In genomic region chr5:30586616-30587015, GRCm38 (mm10) we compare ENCODE assay signal across 17 mouse cellular contexts. TPM values are rescaled to one million over a fixed set of nuclear protein-coding genes. Genes with fewer than 3 reads are reported as not detected.
DNase-seq lines count a peak whose midpoint lies in the region; ATAC-seq and TF ChIP-seq lines count a peak whose summit lies in the region.
"Had no signal": no experiment of that assay in that cellular context is flagged by ENCODE, and none has a peak within 500 bp of the region (broad histone marks: within the 10 kb centered on the region; RNA-seq: fewer than 3 reads in every experiment).

No protein-coding gene starts in this region.

- no peak overlapping the region for H3K9ac ChIP-seq in heart, adult 2 months (ENCODE audit: low read depth, low read length)
- no peak overlapping the region for H3K9ac ChIP-seq in heart, embryonic 16.5 days (ENCODE audit: low read length)
- H3K9ac ChIP-seq: forebrain, embryonic 15.5 days; liver, embryonic 14.5 days; midbrain, embryonic 13.5 days had no signal

- H3K27me3 ChIP-seq in heart, adult 2 months (ENCODE audit: control insufficient read depth, insufficient read depth, low read length): peaks cover 2% of the 10 kb centered on the region; the same call in 1 of the 2 replicates
- peaks cover 15% of the 10 kb centered on the region for H3K27me3 ChIP-seq in heart, embryonic 16.5 days (ENCODE audit: control insufficient read depth, insufficient read depth, low read length)

- TF ChIP-seq POLR2A in heart, adult 2 months (IDR thresholded peaks at IDR 0.05; ENCODE audit: insufficient read depth, low read depth, low read length): no peak

- no peak for ATAC-seq in heart, embryonic 16.5 days (replicated peaks; ENCODE audit: extremely low read depth, insufficient read depth, low FRiP score)

- 47% methylated on average over 3 of the region's 3 CpGs for WGBS in heart, adult 2 months
- 45% methylated on average over 3 of the region's 3 CpGs for WGBS in heart, embryonic 16.5 days

- H3K9me3 ChIP-seq in heart, embryonic 16.5 days (replicated peaks; ENCODE audit: control insufficient read depth, low read length): no peaks in the 10 kb centered on the region
- H3K9me3 ChIP-seq: forebrain, embryonic 15.5 days; hindbrain, embryonic 10.5 days; midbrain, embryonic 13.5 days had no signal

- TF ChIP-seq EP300 in heart, adult 2 months (IDR thresholded peaks at IDR 0.05; ENCODE audit: insufficient read depth, low read depth, low read length): peak; percentile 80

- no peaks in the 10 kb centered on the region for H3K36me3 ChIP-seq in heart, adult 2 months (ENCODE audit: control insufficient read depth, insufficient read depth, low read length)
- H3K36me3 ChIP-seq in heart, embryonic 16.5 days (ENCODE audit: control insufficient read depth, insufficient read depth): no peaks in the 10 kb centered on the region
- H3K36me3 ChIP-seq: forebrain, embryonic 15.5 days; hindbrain, embryonic 10.5 days; midbrain, embryonic 13.5 days had no signal

- intact Hi-C loops in heart, adult 2 months (cut with DNase I): loop anchor here (5.0 kb wide), 1 partner anchor 69 kb away; no protein-coding TSS in a partner anchor

- peaks cover 6% of the 10 kb centered on the region; the same call in 1 of the 2 replicates for H3K4me1 ChIP-seq in heart, adult 2 months (ENCODE audit: control insufficient read depth, insufficient read depth, low read length)
- peaks cover 44% of the 10 kb centered on the region for H3K4me1 ChIP-seq in heart, embryonic 16.5 days (ENCODE audit: control insufficient read depth, insufficient read depth, low read length)

- H3K79me2 ChIP-seq in heart, adult 2 months (replicated peaks; ENCODE audit: control insufficient read depth, insufficient read depth, low read length): no peaks in the 10 kb centered on the region

- TF ChIP-seq CTCF in heart, adult 2 months (IDR thresholded peaks at IDR 0.05): no peak

- H3K4me3 ChIP-seq in heart, adult 2 months: no peak overlapping the region
- no peak overlapping the region for H3K4me3 ChIP-seq in heart, embryonic 16.5 days (ENCODE audit: low read length)
- H3K4me3 ChIP-seq: hindbrain, embryonic 10.5 days had no signal

- no peak overlapping the region for H3K4me2 ChIP-seq in heart, embryonic 16.5 days (ENCODE audit: low read depth, low read length)

- DNase-seq in heart, adult 2 months: peak in 1 of 2 experiments; percentile 39
- DNase-seq in heart, adult 8-10 months (ENCODE audit: low spot score): no peak
- peak; percentile 90 for DNase-seq in cerebellum, adult 11-12 months
- peak; percentile 85 to 91 for DNase-seq in cerebellum, postnatal 14 days
- no peak for DNase-seq in thymus, adult 18-20 months
- DNase-seq in adrenal gland, adult 8-10 months: no peak
- DNase-seq: kidney, adult 8-10 months; lung, postnatal 36 days; right cerebral cortex, postnatal 14 days had no signal

- H3K27ac ChIP-seq in heart, adult 2 months: peak overlapping the region; percentile 87
- peak overlapping the region; percentile 75 for H3K27ac ChIP-seq in heart, embryonic 16.5 days (ENCODE audit: low read length)
- H3K27ac ChIP-seq: forebrain, embryonic 15.5 days; hindbrain, embryonic 10.5 days; liver, embryonic 14.5 days; midbrain, embryonic 13.5 days had no signal

RNA-seq across cellular contexts. Expression of gene Kcnk3, which starts 1.4 kb away (rescaled TPM):
- 100 to 1,000 TPM; 259 to 300 TPM for total RNA-seq in heart, adult 2 months (2021)
- polyA plus RNA-seq in heart, adult 2 months (2012; rRNA removed): 382 and 432 TPM in 2 replicates
- 100 to 1,000 TPM; 268 to 282 (median 276) TPM for total RNA-seq in heart, adult 8-10 months (2022)
- polyA plus RNA-seq in heart, embryonic 16.5 days (2015; fragmentation: Nextera tagmentation; extraction: Ambion mirVana): 15.3 and 19.2 TPM in 2 replicates
- total RNA-seq in adrenal gland, adult 8-10 months (2022): 1,000 to 10,000 TPM; 1,385 to 1,638 (median 1,575) TPM
- polyA plus RNA-seq: C2C12 had no signal

RNA-seq across cellular contexts. Expression of gene Cib4, which starts 41.0 kb away (rescaled TPM):
- not detected for total RNA-seq in heart, adult 2 months (2021)
- polyA plus RNA-seq in heart, adult 2 months (2012; rRNA removed): 0.56 TPM in 1 of 2 replicates, not detected in the other
- total RNA-seq in heart, adult 8-10 months (2022): not detected
- not detected in 2 replicates for polyA plus RNA-seq in heart, embryonic 16.5 days (2015; fragmentation: Nextera tagmentation; extraction: Ambion mirVana)
- total RNA-seq in adrenal gland, adult 8-10 months (2022): 1 to 10 TPM; 1.9 to 6.7 (median 3.7) TPM
- polyA plus RNA-seq: C2C12; forebrain, embryonic 15.5 days; hindbrain, embryonic 10.5 days; large intestine, adult 2 months; limb, embryonic 11.5 days; liver, embryonic 14.5 days; midbrain, embryonic 13.5 days had no signal

Comparison
In these comparisons a context has a peak if more than half of its experiments do, and no peak if none do; other contexts are left out.
1. DNase-seq: peak in cerebellum, adult 11-12 months (single experiment) and cerebellum, postnatal 14 days (2 of 2); none in heart, adult 8-10 months (single experiment), thymus, adult 18-20 months (0 of 2) and adrenal gland, adult 8-10 months (single experiment).
2. RNA of gene Kcnk3, which starts 1.4 kb away (total RNA-seq): 1,385 to 1,638 TPM in adrenal gland, adult 8-10 months; 259 to 300 TPM in heart, adult 2 months and 268 to 282 TPM in heart, adult 8-10 months; every median in the first group is over 4 times any median in the second.